Mouse (Mus musculus) ES-E14 (cell line): ENCODE data around the gene Letm1. TPM values are rescaled to one million over a fixed set of nuclear protein-coding genes. Genes with fewer than 3 reads are reported as not detected.
A peak's percentile ranks its signal among the peaks of the same experiment; 100 is the strongest.

Experiments
- DNase-seq: peaks from one replicate; pipeline ENCODE4 v3.0.0-alpha.2; 2013; ENCODE audit warnings: low read depth, low spot score
- H3K27ac ChIP-seq: 2 replicates; pipeline ENCODE4 v1.5.1; 2012; ENCODE audit warnings: low read depth, mild to moderate bottlenecking, low read length, moderate library complexity, mixed read lengths; ENCODE audit not compliant: poor library complexity, insufficient read depth, severe bottlenecking
- H3K36me3 ChIP-seq: 2 replicates; pipeline ENCODE4 v1.6.1; 2012; ENCODE audit warnings: mild to moderate bottlenecking, low read length, moderate library complexity, mixed read lengths; ENCODE audit not compliant: control insufficient read depth, poor library complexity, insufficient read depth, severe bottlenecking
- H3K4me1 ChIP-seq, 2 experiments: fragments of 150-350 bp in 1 of 2; sonication (generic) in 1 of 2; 2 replicates each; pipeline ENCODE4 v1.6.1; 2012; ENCODE audit warnings: low read length in 2 of 2, mild to moderate bottlenecking in 1 of 2, mixed read lengths in 1 of 2; ENCODE audit not compliant: control insufficient read depth in 2 of 2, insufficient read depth in 2 of 2, poor library complexity in 1 of 2
- H3K4me3 ChIP-seq, 2 experiments: fragments of 150-350 bp in 1 of 2; sonication (generic) in 1 of 2; 2 replicates each; pipeline ENCODE4 v1.5.1; 2012; ENCODE audit warnings: low read length in 2 of 2, low read depth in 1 of 2, mild to moderate bottlenecking in 1 of 2, mixed read lengths in 1 of 2; ENCODE audit not compliant: insufficient read depth in 1 of 2, poor library complexity in 1 of 2, severe bottlenecking in 1 of 2
- H3K9ac ChIP-seq: 2 replicates; pipeline ENCODE4 v1.6.1; 2012; ENCODE audit warnings: low read depth, mild to moderate bottlenecking, low read length, mixed read lengths; ENCODE audit not compliant: poor library complexity, insufficient read depth, severe bottlenecking
- H3K9me3 ChIP-seq: fragments of 150-350 bp; sonication (generic); 2 replicates; pipeline ENCODE4 v1.6.1; 2012; ENCODE audit warnings: low read depth, mild to moderate bottlenecking, low read length; ENCODE audit not compliant: control insufficient read depth, insufficient read depth
- CHD2 ChIP-seq: IDR thresholded peaks from 2 replicates; pipeline ENCODE4 v1.6.1; 2014; ENCODE audit warnings: mild to moderate bottlenecking, low read depth, low read length, inconsistent platforms
- HCFC1 ChIP-seq: IDR thresholded peaks from 2 replicates; pipeline ENCODE4 v1.6.1; 2012; ENCODE audit warnings: low read length, inconsistent platforms, borderline replicate concordance; ENCODE audit not compliant: insufficient read depth
- MAFK ChIP-seq: IDR thresholded peaks from 2 replicates; pipeline ENCODE4 v1.6.1; 2014; ENCODE audit warnings: mild to moderate bottlenecking, low read depth, low read length, inconsistent platforms; ENCODE audit not compliant: insufficient read depth
- ZC3H11A ChIP-seq: IDR thresholded peaks from 2 replicates; pipeline ENCODE4 v1.6.1; 2012; ENCODE audit warnings: low read depth, mild to moderate bottlenecking, inconsistent platforms, low read length, borderline replicate concordance
- ZNF384 ChIP-seq: IDR thresholded peaks from 2 replicates; pipeline ENCODE4 v1.6.1; 2012; ENCODE audit warnings: low read depth, low read length, inconsistent platforms
- in situ Hi-C, 2 experiments: fragments of 600-800 bp; cut with MboI; formaldehyde crosslinking; loops; one replicate each; pipeline ENCODE4 v1.15.1; 2025; ENCODE audit warnings: low sequenced_read_pairs in 2 of 2, inconsistent platforms in 1 of 2; ENCODE audit not compliant: unreplicated experiment in 2 of 2
- total RNA-seq: library from RNA; depleted of rRNA; stranded (reverse); fragments of 300-350 nt; gene quantifications from 2 replicates; pipeline ENCODE4 v1.2.3, GENCODE M21; 2012

The Letm1 gene
- total RNA-seq, 1 experiment, result 36.5 TPM

GRCm38 (mm10) chr5:33731051-33731450, 51.6 kb downstream of the Letm1 start:
- Histone ChIP-seq H3K4me1 (peaks cover 0 to 4% of the 10 kb centered on the region in 2 experiments; a peak in 1 of 4 replicates), H3K9me3 (no peaks in the 10 kb centered on the region), H3K9ac (no peak overlapping the region), H3K36me3 (no peaks in the 10 kb centered on the region; the same call in 1 of the 2 replicates), H3K27ac (no peak overlapping the region), H3K4me3 (peak overlapping the region; percentile 12 to 33; a peak in 2 of 4 replicates)
- in situ Hi-C loops, result no loop called here
- DNase-seq, result no peak
- TF ChIP-seq ZNF384 (no peak), MAFK (no peak), CHD2 (no peak)

- Histone ChIP-seq H3K4me3 (no peak overlapping the region), H3K4me1 (peaks cover 0 to 4% of the 10 kb centered on the region in 2 experiments; a peak in 1 of 4 replicates), H3K36me3 (no peaks in the 10 kb centered on the region; the same call in 1 of the 2 replicates), H3K9me3 (no peaks in the 10 kb centered on the region), H3K9ac (no peak overlapping the region), H3K27ac (no peak overlapping the region)
- TF ChIP-seq ZNF384 (no peak), CHD2 (no peak), MAFK (no peak), HCFC1 (no peak), ZC3H11A (no peak)
- in situ Hi-C loops, result no loop called here
- no peak for DNase-seq
Measured at GRCm38 (mm10) chr5:33730516-33730915, 52.1 kb downstream of the Letm1 start.

- Histone ChIP-seq H3K4me1 (peaks cover 0 to 6% of the 10 kb centered on the region in 2 experiments; a peak in 1 of 4 replicates), H3K9ac (no peak overlapping the region), H3K4me3 (no peak overlapping the region), H3K36me3 (no peaks in the 10 kb centered on the region; the same call in 1 of the 2 replicates), H3K27ac (no peak overlapping the region), H3K9me3 (no peaks in the 10 kb centered on the region)
- DNase-seq, result no peak
- TF ChIP-seq ZNF384 (no peak), HCFC1 (no peak), MAFK (no peak), CHD2 (no peak), ZC3H11A (no peak)
- in situ Hi-C loops, result loop anchor here in 1 of 2 experiments (10.0 kb wide), 1 partner anchor 294 kb away; the partner anchor contains the start of gene Nkx1-1
Measured at GRCm38 (mm10) chr5:33728841-33729240, 53.8 kb downstream of the Letm1 start.

- H3K9me3 ChIP-seq, result no peaks in the 10 kb centered on the region
- TF ChIP-seq ZNF384 (no peak), MAFK (no peak), CHD2 (no peak), HCFC1 (no peak), ZC3H11A (no peak)
- peaks cover 0 to 10% of the 10 kb centered on the region in 2 experiments; a peak in 1 of 4 replicates for H3K4me1 ChIP-seq
- no peak for DNase-seq
- in situ Hi-C loops, result loop anchor here in 1 of 2 experiments (10.0 kb wide), 1 partner anchor 292 kb away; the partner anchor contains the start of gene Nkx1-1
- H3K27ac ChIP-seq, result no peak overlapping the region
- H3K9ac ChIP-seq, result no peak overlapping the region
- H3K4me3 ChIP-seq, result no peak overlapping the region
- no peaks in the 10 kb centered on the region for H3K36me3 ChIP-seq
Measured at GRCm38 (mm10) chr5:33726891-33727290, 55.7 kb downstream of the Letm1 start.

GRCm38 (mm10) chr5:33726081-33726647, 56.5 kb downstream of the Letm1 start:
- Histone ChIP-seq H3K9ac (no peak overlapping the region), H3K27ac (no peak overlapping the region), H3K4me1 (peaks cover 0 to 6% of the 10 kb centered on the region in 2 experiments; a peak in 1 of 4 replicates), H3K4me3 (no peak overlapping the region), H3K9me3 (no peaks in the 10 kb centered on the region), H3K36me3 (no peaks in the 10 kb centered on the region)
- TF ChIP-seq CHD2 (no peak), MAFK (no peak), ZC3H11A (no peak), HCFC1 (no peak), ZNF384 (no peak)
- in situ Hi-C loops, result loop anchor here in 1 of 2 experiments (10.0 kb wide), 1 partner anchor 291 kb away; the partner anchor contains the start of gene Nkx1-1
- DNase-seq, result no peak
